Mouse (Mus musculus): ENCODE measurements at regions not wholly inside any gene's neighbourhood (a gene's known extent, or its start where the extent isn't known, plus 50 kb on each side); places are given as distances from the start of the nearest gene placed in this dataset.
"Not testable (repeated sequence)": the region's sequence is repeated elsewhere in the genome, so short reads cannot be mapped to it uniquely, and the experiment has no call there.

DNA sequence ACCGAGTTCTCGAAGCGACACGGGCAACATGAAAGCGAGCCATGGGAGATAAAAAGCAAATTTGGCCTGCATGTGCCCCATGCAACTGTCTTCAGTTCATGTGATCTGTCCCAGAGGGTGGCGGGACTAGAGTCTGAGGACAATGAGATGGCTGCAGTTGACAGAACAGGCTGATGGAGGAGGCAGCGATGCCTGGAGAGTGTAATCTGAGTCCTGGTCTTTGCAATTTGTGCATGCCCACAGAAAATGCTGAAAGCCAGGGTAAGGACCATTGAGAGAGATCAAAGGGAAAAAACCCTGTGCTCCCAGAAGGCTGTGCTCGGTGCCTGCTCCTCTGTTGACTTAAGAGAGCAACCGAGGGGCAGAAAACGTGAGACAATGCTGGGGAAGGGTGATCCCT lies 624.8 kb upstream of the BB014433 start:
- ATAC-seq (replicated peaks; ENCODE audit: low read depth, poor library complexity, severe bottlenecking) = no peak

DNA sequence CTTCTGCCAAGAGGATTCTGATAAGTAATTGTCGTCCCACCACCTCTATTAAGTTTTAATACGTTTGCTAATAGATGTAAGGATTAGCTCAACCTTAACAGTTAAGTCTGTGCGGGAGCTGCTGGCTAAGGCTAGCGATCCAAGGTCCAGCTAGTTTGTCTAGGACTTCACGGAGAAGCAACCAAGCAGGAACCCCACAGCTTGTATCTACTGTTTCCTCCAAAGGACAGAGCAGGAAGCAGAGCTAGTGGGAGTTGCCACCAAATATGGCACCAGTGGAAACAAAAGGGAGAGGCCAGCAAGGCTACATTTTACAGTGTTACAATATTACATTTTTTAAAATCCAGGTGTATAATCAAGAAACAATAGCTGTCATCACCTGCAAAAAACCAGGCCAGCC lies 624.4 kb upstream of the BB014433 start:
- no peak for ATAC-seq (replicated peaks; ENCODE audit: low read depth, poor library complexity, severe bottlenecking)

GRCm38 (mm10) chr8:15669515-15669914 lies 623.6 kb upstream of the BB014433 start:
- ATAC-seq (replicated peaks; ENCODE audit: low read depth, poor library complexity, severe bottlenecking) = no peak

DNA sequence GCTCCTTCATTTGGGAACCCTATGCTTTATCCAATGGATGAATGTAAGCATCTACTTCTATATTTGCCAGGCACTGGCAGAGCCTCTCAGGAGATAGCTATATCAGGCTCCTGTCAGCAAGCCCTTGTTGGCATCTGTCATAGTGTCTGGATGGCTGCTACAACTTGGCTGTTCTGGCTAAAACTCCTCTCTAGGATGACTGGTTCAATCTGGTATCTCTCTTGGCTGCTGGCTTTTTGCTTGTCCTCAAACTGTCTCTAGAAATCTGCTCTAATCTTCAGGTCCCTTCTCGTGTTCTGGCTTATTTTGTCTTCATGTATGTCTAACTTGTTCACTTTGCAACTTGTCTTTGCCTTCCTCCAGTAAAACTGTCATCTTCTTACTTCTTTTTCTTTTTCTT lies 614.7 kb upstream of the BB014433 start:
- no peak for ATAC-seq (replicated peaks; ENCODE audit: low read depth, poor library complexity, severe bottlenecking)

DNA sequence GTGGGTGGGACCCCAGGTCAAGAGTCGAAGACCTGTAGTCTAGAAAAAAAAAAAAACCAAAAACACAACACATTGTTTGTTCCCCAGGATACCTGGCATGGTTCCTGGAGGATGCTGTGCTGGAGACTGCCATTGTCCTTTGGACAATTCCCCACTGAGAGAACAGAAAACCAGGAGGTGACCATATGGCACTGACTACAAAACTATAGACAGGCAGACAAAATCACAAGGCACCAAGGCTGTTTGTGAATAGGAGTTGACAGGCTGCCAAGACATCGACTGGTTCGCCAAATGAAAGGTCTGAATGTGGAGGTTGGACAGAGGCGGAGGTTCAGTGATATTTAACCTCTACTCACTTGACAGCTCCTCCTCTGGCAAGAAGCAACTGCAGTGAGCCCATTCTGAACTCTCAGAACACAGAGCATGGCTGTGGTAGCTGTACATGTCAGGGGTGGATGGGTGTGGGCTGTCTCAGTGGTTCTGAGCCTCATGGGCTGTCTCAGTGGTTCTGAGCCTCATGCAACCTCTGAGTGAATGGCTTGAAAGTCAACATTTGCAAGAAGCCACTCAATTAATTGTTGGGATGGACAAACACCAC lies 589.0 kb upstream of the BB014433 start:
- no peak for ATAC-seq (replicated peaks; ENCODE audit: low read depth, poor library complexity, severe bottlenecking)

DNA sequence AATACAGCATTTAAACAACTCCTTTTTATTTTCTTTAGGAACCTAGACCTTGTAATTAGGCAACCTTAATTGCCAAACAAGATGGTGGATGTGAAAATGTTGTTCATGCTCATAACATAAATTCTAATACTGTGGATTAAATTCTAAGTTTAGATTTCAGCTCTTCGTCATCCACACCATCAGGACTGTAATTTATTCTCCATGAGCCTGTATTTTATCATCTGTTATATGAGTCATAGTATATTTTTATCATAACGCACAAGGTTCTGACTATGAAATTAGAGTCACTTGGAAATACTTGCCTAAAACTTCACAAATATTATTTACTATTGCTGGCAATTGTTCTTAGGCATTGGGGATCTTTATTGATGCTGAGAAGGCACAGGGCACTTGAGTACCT lies 582.7 kb upstream of the BB014433 start:
- ATAC-seq (replicated peaks; ENCODE audit: low read depth, poor library complexity, severe bottlenecking) = no peak

- ATAC-seq (replicated peaks; ENCODE audit: low read depth, poor library complexity, severe bottlenecking) = not testable (repeated sequence)
These were observed 577.9 kb upstream of the BB014433 start for GRCm38 (mm10) chr8:15623602-15624392.

GRCm38 (mm10) chr8:15610217-15610616 lies 564.3 kb upstream of the BB014433 start:
- ATAC-seq (replicated peaks; ENCODE audit: low read depth, poor library complexity, severe bottlenecking) = no peak

DNA sequence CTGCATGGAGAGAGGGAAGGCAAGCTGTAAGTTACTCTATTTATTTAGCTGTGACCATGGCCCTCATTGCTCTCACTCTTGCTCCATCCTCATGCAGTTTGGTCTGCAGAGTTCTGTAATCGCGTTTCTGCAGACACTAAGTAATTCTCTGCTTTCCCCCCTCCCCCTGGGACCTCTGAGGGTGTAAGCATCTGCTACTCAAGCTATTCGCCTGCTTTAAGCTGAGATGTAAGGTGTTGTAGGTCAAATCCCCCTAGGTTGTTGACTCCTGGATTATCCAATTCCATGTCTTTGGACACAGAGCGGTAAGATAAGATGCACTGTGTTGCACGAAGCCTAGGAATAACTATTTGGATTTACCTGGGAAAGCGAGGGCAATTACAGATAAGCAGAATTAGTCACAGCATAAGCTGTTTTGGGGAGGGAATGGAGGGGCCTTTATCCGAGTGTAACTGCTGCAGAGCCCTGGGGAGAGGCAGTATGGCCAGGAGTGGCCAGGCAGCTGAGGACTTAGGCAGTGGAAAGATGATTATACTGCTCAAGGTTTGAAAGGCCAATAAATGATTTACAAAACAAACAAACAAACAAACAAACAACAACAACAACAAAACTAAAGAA lies 561.8 kb upstream of the BB014433 start:
- ATAC-seq (replicated peaks; ENCODE audit: low read depth, poor library complexity, severe bottlenecking) = no peak

- no peak for ATAC-seq (replicated peaks; ENCODE audit: low read depth, poor library complexity, severe bottlenecking)
These were observed 555.7 kb upstream of the BB014433 start for GRCm38 (mm10) chr8:15601531-15601930.

- no peak for ATAC-seq (replicated peaks; ENCODE audit: low read depth, poor library complexity, severe bottlenecking)
These were observed 547.2 kb upstream of the BB014433 start for GRCm38 (mm10) chr8:15593106-15593505.

DNA sequence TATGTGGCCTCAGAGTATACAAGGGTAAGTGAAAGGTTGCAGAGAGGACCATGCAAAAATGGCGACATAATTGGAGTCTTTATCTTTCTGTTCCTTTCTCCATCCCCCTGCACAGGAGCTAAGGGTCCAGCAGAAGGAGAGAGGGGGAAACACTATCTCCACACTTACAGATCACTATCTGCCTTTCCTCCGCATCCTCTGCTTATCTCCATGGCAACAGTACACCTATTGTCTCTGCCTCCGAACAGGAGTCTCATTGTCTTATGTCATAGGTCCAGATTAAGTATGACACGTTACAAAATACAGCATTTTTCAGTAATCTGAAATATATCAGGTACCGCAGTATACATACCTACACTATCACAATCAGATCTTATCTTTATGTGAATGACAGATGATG lies 537.9 kb upstream of the BB014433 start:
- no peak for ATAC-seq (replicated peaks; ENCODE audit: low read depth, poor library complexity, severe bottlenecking)

GRCm38 (mm10) chr8:15570091-15570490 lies 524.2 kb upstream of the BB014433 start:
- no peak for ATAC-seq (replicated peaks; ENCODE audit: low read depth, poor library complexity, severe bottlenecking)

DNA sequence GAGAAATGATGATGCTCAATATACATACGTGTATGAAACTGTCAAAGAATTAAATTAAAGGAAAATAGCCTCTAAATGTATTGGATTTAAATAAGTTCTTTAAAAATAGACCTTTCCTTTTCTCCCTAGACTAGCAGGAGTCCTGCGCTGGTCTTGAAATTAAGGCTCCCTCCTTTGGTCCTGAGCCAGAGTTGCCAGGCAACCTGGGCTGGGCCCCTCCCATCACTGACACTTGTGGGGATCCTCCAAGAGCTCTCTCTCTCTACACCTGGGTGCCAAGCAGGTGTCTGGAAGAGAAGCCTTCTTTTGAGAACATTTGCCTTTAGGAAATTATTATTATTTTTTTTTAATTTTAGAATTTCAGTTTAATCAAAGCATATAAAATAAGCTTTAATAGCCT lies 521.9 kb upstream of the BB014433 start:
- ATAC-seq (replicated peaks; ENCODE audit: low read depth, poor library complexity, severe bottlenecking) = no peak

DNA sequence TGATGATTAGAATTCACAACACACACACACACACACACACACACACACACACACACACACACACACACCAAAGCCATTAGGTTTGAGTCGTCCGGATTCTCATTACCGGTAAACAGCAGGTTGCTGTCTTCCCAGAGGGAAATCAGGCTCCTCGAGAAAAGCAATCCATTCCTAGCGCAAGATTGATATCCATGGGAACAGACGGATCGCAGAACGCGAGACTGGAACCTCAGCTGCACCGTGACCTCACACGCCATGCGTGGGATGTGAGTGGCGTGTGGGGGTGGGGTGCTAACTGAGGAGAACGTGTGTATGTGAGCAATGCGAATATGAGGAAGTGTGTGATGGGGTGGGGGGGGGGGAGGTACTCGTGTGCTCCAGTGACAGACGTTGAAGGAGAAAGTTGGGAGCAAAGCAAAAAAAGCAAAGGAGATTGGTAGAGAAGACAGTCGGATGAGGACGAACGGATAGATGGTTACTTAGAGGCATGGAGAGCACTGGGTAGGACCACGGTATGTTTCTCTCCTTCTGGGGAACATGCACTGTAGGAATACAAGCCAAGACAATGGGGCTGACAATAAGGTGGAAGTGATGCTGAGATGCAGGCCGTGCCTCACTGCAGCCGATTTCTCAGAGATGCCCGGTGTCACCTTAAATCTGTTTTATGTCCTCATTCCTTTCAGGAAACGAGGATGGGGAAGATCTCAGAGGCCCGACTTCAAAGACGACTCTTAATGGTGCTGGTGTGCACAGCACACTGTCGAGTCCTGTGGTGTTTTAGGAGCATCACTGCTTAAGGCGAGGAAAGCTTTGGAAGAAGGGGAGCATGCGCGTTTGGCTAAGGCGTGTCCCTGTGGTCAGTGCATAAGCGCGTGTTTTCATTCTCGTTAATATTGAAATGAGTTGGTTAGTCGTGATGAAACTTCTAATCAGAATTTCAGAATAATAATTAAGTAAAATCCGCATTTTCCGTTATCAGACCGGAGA lies 516.7 kb upstream of the BB014433 start:
- no peak for ATAC-seq (replicated peaks; ENCODE audit: low read depth, poor library complexity, severe bottlenecking)

- no peak for ATAC-seq (replicated peaks; ENCODE audit: low read depth, poor library complexity, severe bottlenecking)
These were observed 486.1 kb upstream of the BB014433 start for GRCm38 (mm10) chr8:15532027-15532426.

DNA sequence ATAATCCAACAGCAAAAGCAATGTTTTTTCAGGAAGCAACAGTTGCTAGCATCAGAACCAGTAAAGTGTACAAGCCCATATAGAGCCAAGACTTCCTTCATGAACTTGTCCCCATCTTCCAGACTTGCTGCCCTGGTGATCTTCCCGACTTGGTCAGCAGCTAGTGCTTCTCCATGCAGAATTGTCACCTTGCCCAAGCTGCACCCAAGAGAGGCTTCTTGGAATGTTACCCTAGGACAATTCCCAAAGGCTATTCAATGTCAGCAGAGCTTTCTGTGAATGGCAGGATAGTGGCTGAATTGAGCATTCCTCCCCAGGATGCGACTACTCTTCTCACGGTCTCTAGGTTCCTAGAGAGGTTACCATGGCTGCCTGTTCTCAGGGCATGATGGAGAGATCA lies 479.6 kb upstream of the BB014433 start:
- ATAC-seq (replicated peaks; ENCODE audit: low read depth, poor library complexity, severe bottlenecking) = no peak

GRCm38 (mm10) chr8:15519896-15520295 lies 474.0 kb upstream of the BB014433 start:
- ATAC-seq (replicated peaks; ENCODE audit: low read depth, poor library complexity, severe bottlenecking) = not testable (repeated sequence)

GRCm38 (mm10) chr8:15500973-15501372 lies 455.1 kb upstream of the BB014433 start:
- ATAC-seq (replicated peaks; ENCODE audit: low read depth, poor library complexity, severe bottlenecking) = no peak

DNA sequence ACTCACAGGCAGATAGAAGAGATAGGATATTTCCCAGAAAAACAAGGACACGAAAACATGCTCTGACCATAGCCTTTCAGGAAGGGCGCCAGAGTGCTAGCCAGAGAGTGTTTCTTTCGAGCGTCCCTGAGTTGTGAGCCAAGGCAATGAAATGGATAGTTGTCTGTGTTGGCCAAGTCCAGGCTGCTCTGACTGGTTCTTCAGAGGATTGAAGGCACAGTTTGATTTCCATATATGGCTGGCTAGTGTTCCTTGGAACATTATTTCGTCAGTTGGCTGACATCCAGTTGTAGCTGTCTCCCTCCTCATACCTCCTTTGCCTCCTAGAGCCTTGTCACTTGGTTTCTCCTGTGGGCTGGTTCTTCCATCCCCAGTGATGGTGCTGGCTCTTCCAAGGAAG lies 451.7 kb upstream of the BB014433 start:
- no peak for ATAC-seq (replicated peaks; ENCODE audit: low read depth, poor library complexity, severe bottlenecking)
